Mouse (Mus musculus) ES-Bruce4 (cell line): ENCODE measurements around the gene Cntln.

Experiments
- CTCF ChIP-seq: IDR thresholded peaks from one replicate; pipeline ENCODE4 v1.8.1; 2011; ENCODE audit warnings: low read depth, low read length
- POLR2A ChIP-seq: IDR thresholded peaks from one replicate; pipeline ENCODE4 v1.8.1; 2011; ENCODE audit warnings: low read length; ENCODE audit not compliant: insufficient read depth

GRCm38 (mm10) chr4:84995520-84996348 is 111.6 kb downstream of the Cntln start:
- TF ChIP-seq CTCF (no peak), POLR2A (no peak)
